Mouse (Mus musculus) WW6 (cell line): ENCODE measurements around the gene Slc8a2.
A peak's percentile ranks its signal among the peaks of the same experiment; 100 is the strongest.

Experiments
- DNase-seq: peaks from one replicate; pipeline ENCODE4 v3.0.0-alpha.2; 2013; ENCODE audit warnings: low read depth, low spot score

Gene Slc8a2

GRCm38 (mm10) chr7:16162036-16162435 is 32.4 kb downstream of the Slc8a2 start:
- no peak for DNase-seq

- DNase-seq = no peak
Observed at GRCm38 (mm10) chr7:16172141-16172581, 42.5 kb downstream of the Slc8a2 start.

- no peak for DNase-seq
Observed at GRCm38 (mm10) chr7:16172586-16173140, 43.0 kb downstream of the Slc8a2 start.

- no peak for DNase-seq
Observed at GRCm38 (mm10) chr7:16173146-16173545, 43.5 kb downstream of the Slc8a2 start.

GRCm38 (mm10) chr7:16174597-16175541 is 45.2 kb downstream of the Slc8a2 start, which contains the start of gene Meis3:
Gene Meis3 (plus strand): TSS chr7:16175090.
- DNase-seq = peak; percentile 18

- DNase-seq = no peak
Observed at GRCm38 (mm10) chr7:16175542-16175931, 45.9 kb downstream of the Slc8a2 start.

- no peak for DNase-seq
Observed at GRCm38 (mm10) chr7:16178114-16178513, 48.5 kb downstream of the Slc8a2 start.

- peak; percentile 33 for DNase-seq
Observed at GRCm38 (mm10) chr7:16183663-16184062, 54.0 kb downstream of the Slc8a2 start.

GRCm38 (mm10) chr7:16187494-16187893 is 57.9 kb downstream of the Slc8a2 start:
- no peak for DNase-seq

GRCm38 (mm10) chr7:16192315-16192714 is 62.7 kb downstream of the Slc8a2 start:
- no peak for DNase-seq

- DNase-seq = no peak
Observed at GRCm38 (mm10) chr7:16193702-16194101, 64.1 kb downstream of the Slc8a2 start.

- no peak for DNase-seq
Observed at GRCm38 (mm10) chr7:16196616-16197015, 67.0 kb downstream of the Slc8a2 start.

- no peak for DNase-seq
Observed at GRCm38 (mm10) chr7:16197166-16197565, 67.5 kb downstream of the Slc8a2 start.

GRCm38 (mm10) chr7:16198540-16198939 is 68.9 kb downstream of the Slc8a2 start:
- DNase-seq = no peak

- DNase-seq = no peak
Observed at GRCm38 (mm10) chr7:16201136-16201535, 71.5 kb downstream of the Slc8a2 start.

- no peak for DNase-seq
Observed at GRCm38 (mm10) chr7:16202756-16203504, 73.3 kb downstream of the Slc8a2 start.

- no peak for DNase-seq
Observed at GRCm38 (mm10) chr7:16203505-16203903, 73.9 kb downstream of the Slc8a2 start.

GRCm38 (mm10) chr7:16204791-16205190 is 75.2 kb downstream of the Slc8a2 start:
- DNase-seq = no peak

GRCm38 (mm10) chr7:16207076-16207475 is 77.5 kb downstream of the Slc8a2 start:
- DNase-seq = no peak

GRCm38 (mm10) chr7:16207496-16207895 is 77.9 kb downstream of the Slc8a2 start:
- DNase-seq = no peak

- DNase-seq = no peak
Observed at GRCm38 (mm10) chr7:16208781-16209665, 79.4 kb downstream of the Slc8a2 start.
